Mouse (Mus musculus) heart, embryonic 15.5 days (tissue): ENCODE data around the gene Ksr1. TPM values are rescaled to one million over a fixed set of nuclear protein-coding genes. Genes with fewer than 3 reads are reported as not detected.

Experiments used
- ATAC-seq: fragments of 200-750 bp; cut with Nextera tagmentation; replicated peaks from 2 replicates; pipeline ENCODE4 v1.8.0; 2017; ENCODE audit warnings: low read depth, moderate TSS enrichment; ENCODE audit not compliant: insufficient number of reproducible peaks, insufficient read depth, low FRiP score
- H3K27ac ChIP-seq: fragments of 300-500 bp; sonication (generic); 2 replicates; pipeline ENCODE4 v1.5.1; 2015; ENCODE audit warnings: mild to moderate bottlenecking, inconsistent platforms
- H3K27me3 ChIP-seq: fragments of 300-500 bp; sonication (generic); 2 replicates; pipeline ENCODE4 v1.6.1; 2015; ENCODE audit warnings: inconsistent platforms
- H3K36me3 ChIP-seq: fragments of 300-500 bp; sonication (generic); 2 replicates; pipeline ENCODE4 v1.6.1; 2015; ENCODE audit warnings: mild to moderate bottlenecking, inconsistent platforms
- H3K4me1 ChIP-seq: fragments of 300-500 bp; sonication (generic); replicated peaks from 2 replicates; pipeline ENCODE4 v1.6.1; 2015; ENCODE audit warnings: inconsistent platforms
- H3K4me2 ChIP-seq: fragments of 300-500 bp; sonication (generic); 2 replicates; pipeline ENCODE4 v1.6.1; 2015; ENCODE audit warnings: inconsistent platforms, mild to moderate bottlenecking, moderate library complexity
- H3K4me3 ChIP-seq: fragments of 300-500 bp; sonication (generic); 2 replicates; pipeline ENCODE4 v1.5.1; 2015; ENCODE audit warnings: mild to moderate bottlenecking, inconsistent platforms
- H3K9ac ChIP-seq: fragments of 300-500 bp; sonication (generic); 2 replicates; pipeline ENCODE4 v1.6.1; 2015; ENCODE audit warnings: mild to moderate bottlenecking, inconsistent platforms
- H3K9me3 ChIP-seq: fragments of 300-500 bp; sonication (generic); replicated peaks from 2 replicates; pipeline ENCODE4 v1.6.1; 2016; ENCODE audit warnings: inconsistent platforms
- WGBS: fragments of 180-500 bp; shearing (Covaris S2); methylation state at CpG from one replicate; pipeline ENCODE4 v1.1.7; 2015; ENCODE audit warnings: mixed read lengths; 5-methylcytosine and 5-hydroxymethylcytosine counted together
- polyA plus RNA-seq: library from polyadenylated mRNA; unstranded; fragments of >200 nt; fragmentation: Nextera tagmentation; extraction: Ambion mirVana; gene quantifications from 2 replicates; pipeline ENCODE4 v1.2.1, GENCODE M21; 2015

The Ksr1 gene
- polyA plus RNA-seq, 1 experiment from 2014 or later: 3.2 TPM

- Histone ChIP-seq H3K4me3 (no peak overlapping the region), H3K27ac (peak overlapping the region; percentile 20; the same call in 1 of the 2 replicates), H3K36me3 (no peaks in the 10 kb centered on the region), H3K9ac (no peak overlapping the region), H3K4me2 (peak overlapping the region; percentile 21; the same call in 1 of the 2 replicates), H3K27me3 (no peaks in the 10 kb centered on the region), H3K4me1 (peaks cover 11% of the 10 kb centered on the region), H3K9me3 (no peaks in the 10 kb centered on the region)
- ATAC-seq: no peak; the same call in 1 of the 2 replicates
- 59% methylated on average over 17 of the region's 17 CpGs for WGBS
Observed at GRCm38 (mm10) chr11:78973381-78974150, 172.6 kb downstream of the Ksr1 start.

- Histone ChIP-seq H3K9ac (no peak overlapping the region), H3K9me3 (no peaks in the 10 kb centered on the region), H3K4me3 (no peak overlapping the region), H3K4me2 (peak overlapping the region; percentile 21; the same call in 1 of the 2 replicates), H3K36me3 (no peaks in the 10 kb centered on the region), H3K27ac (peak overlapping the region; percentile 20; the same call in 1 of the 2 replicates), H3K27me3 (no peaks in the 10 kb centered on the region), H3K4me1 (peaks cover 11% of the 10 kb centered on the region)
- no peak for ATAC-seq
- 57% methylated on average over 8 of the region's 8 CpGs for WGBS
Observed at GRCm38 (mm10) chr11:78972811-78973351, 173.3 kb downstream of the Ksr1 start.

GRCm38 (mm10) chr11:78972328-78972727 lies 173.9 kb downstream of the Ksr1 start:
- WGBS: 60% methylated on average over 6 of the region's 6 CpGs
- Histone ChIP-seq H3K27ac (no peak overlapping the region), H3K4me1 (peaks cover 11% of the 10 kb centered on the region)

GRCm38 (mm10) chr11:78971746-78972145 lies 174.5 kb downstream of the Ksr1 start:
- H3K4me1 ChIP-seq: peaks cover 11% of the 10 kb centered on the region
- no peak for ATAC-seq
- WGBS: 89% methylated on average over 3 of the region's 3 CpGs
- H3K27me3 ChIP-seq: no peaks in the 10 kb centered on the region
- H3K9me3 ChIP-seq: no peaks in the 10 kb centered on the region
- H3K4me2 ChIP-seq: no peak overlapping the region
- no peak overlapping the region for H3K9ac ChIP-seq
- no peaks in the 10 kb centered on the region for H3K36me3 ChIP-seq
- no peak overlapping the region for H3K4me3 ChIP-seq
- H3K27ac ChIP-seq: no peak overlapping the region

More at GRCm38 (mm10) chr11:78972328-78972727, 173.9 kb downstream of the Ksr1 start:
- Histone ChIP-seq H3K4me3 (no peak overlapping the region), H3K9me3 (no peaks in the 10 kb centered on the region), H3K9ac (no peak overlapping the region), H3K36me3 (no peaks in the 10 kb centered on the region), H3K27me3 (no peaks in the 10 kb centered on the region), H3K4me2 (no peak overlapping the region)
- ATAC-seq: no peak

- no peaks in the 10 kb centered on the region for H3K27me3 ChIP-seq
- H3K4me2 ChIP-seq: no peak overlapping the region
- no peak overlapping the region for H3K27ac ChIP-seq
- ATAC-seq: no peak
- H3K4me1 ChIP-seq: peaks cover 11% of the 10 kb centered on the region
- 81% methylated on average over 8 of the region's 8 CpGs for WGBS
- H3K4me3 ChIP-seq: no peak overlapping the region
- no peaks in the 10 kb centered on the region for H3K36me3 ChIP-seq
- no peak overlapping the region for H3K9ac ChIP-seq
- H3K9me3 ChIP-seq: no peaks in the 10 kb centered on the region
Observed at GRCm38 (mm10) chr11:78971096-78971495, 175.1 kb downstream of the Ksr1 start.

- Histone ChIP-seq H3K36me3 (no peaks in the 10 kb centered on the region), H3K4me2 (no peak overlapping the region), H3K4me1 (peaks cover 5% of the 10 kb centered on the region; the same call in 1 of the 2 replicates), H3K9me3 (no peaks in the 10 kb centered on the region), H3K27ac (no peak overlapping the region), H3K4me3 (no peak overlapping the region), H3K27me3 (no peaks in the 10 kb centered on the region), H3K9ac (no peak overlapping the region)
- 72% methylated on average over 4 of the region's 4 CpGs for WGBS
- ATAC-seq: no peak
Observed at GRCm38 (mm10) chr11:78968121-78968520, 178.1 kb downstream of the Ksr1 start.

GRCm38 (mm10) chr11:78967371-78967770 lies 178.8 kb downstream of the Ksr1 start:
- H3K27ac ChIP-seq: no peak overlapping the region
- H3K27me3 ChIP-seq: no peaks in the 10 kb centered on the region
- H3K4me2 ChIP-seq: no peak overlapping the region
- H3K36me3 ChIP-seq: no peaks in the 10 kb centered on the region
- 25% methylated on average over 4 of the region's 4 CpGs for WGBS
- H3K9ac ChIP-seq: no peak overlapping the region
- no peak for ATAC-seq
- no peaks in the 10 kb centered on the region for H3K9me3 ChIP-seq
- H3K4me1 ChIP-seq: no peaks in the 10 kb centered on the region
- H3K4me3 ChIP-seq: no peak overlapping the region

Other genes with a start within 250 kb of the Ksr1 start
- gene Nos2, start 225.6 kb downstream of the Ksr1 start, polyA plus RNA-seq: 1.6 and 2.0 TPM in 2 replicates
- 54.4 and 86.9 TPM in 2 replicates for gene Lgals9, start 161.5 kb downstream of the Ksr1 start, polyA plus RNA-seq
- gene Wsb1, start 108.3 kb upstream of the Ksr1 start, polyA plus RNA-seq: 119 and 135 TPM in 2 replicates
- gene Gm9964, start 150.5 kb upstream of the Ksr1 start, polyA plus RNA-seq: not detected in 2 replicates
- gene Nf1, start 193.3 kb upstream of the Ksr1 start, polyA plus RNA-seq: 3.6 and 3.7 TPM in 2 replicates